Mouse (Mus musculus): ENCODE results near the gene Prdx1.

DNA sequence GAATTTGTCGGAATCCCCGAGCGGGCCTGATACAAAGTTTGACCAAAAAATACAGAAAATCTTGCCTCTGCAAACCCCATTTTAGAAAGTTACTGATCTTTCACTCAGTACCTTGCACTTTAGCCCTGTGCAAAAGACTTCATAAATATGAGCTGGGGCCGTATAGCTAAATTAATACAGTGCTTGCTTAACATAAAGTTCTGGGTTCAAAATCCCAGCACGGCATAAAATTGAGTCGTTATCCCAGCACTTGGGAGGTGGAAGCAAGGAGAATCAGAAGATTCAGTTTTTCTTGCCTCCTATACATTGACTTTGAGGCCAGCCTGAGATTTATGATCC is 33.6 kb upstream of the Prdx1 start:
- TF ChIP-seq CTCF (IDR thresholded peaks at IDR 0.05; ENCODE audit: low read depth) = no peak
- no peak for TF ChIP-seq EP300 (IDR thresholded peaks at IDR 0.05; ENCODE audit: low read depth)
